Mouse (Mus musculus): ENCODE measurements around the gene Nek1.
"Not testable (repeated sequence)": the region's sequence is repeated elsewhere in the genome, so short reads cannot be mapped to it uniquely, and the experiment has no call there.

The Nek1 gene

DNA sequence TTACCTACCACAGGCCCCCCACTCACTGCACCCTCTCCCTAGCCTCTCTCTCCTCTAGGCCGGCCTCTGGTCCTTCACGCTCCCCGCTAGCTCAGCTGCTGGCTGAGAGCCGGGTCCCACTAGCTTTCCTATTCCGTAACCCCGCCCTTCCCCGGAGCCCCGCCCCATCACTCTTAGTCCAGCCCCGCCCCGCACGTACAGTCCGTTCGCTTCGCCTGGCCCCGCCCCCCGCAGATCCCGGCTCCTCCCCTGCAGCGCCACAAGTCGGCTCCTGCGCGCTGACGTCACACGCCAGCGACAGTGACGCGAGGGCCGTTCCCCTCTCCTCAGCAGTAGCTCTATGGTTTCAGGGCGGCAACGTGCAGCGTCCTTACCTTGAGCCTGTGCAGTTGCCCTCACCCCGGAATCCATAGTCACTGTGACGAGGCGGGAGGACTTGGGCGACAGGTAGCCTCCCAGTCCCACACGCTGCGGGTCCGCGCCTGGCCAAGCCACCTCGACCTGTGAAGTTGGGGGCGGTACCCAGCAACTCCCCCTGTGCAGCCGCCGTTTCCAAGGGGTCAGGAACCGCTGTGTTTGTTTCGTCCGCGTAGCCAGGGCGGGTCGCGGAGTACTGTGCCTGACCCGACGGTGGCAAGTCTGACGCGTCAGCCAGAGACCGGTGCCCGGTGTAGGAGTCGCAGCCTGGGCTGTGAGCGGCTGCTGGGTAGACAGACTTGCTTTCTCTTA lies at the start of gene Nek1:
TSS of gene Nek1 (plus strand) at position 286 of the 729 bp plus-strand sequence.
- DNase-seq: peak; percentile 98

DNA sequence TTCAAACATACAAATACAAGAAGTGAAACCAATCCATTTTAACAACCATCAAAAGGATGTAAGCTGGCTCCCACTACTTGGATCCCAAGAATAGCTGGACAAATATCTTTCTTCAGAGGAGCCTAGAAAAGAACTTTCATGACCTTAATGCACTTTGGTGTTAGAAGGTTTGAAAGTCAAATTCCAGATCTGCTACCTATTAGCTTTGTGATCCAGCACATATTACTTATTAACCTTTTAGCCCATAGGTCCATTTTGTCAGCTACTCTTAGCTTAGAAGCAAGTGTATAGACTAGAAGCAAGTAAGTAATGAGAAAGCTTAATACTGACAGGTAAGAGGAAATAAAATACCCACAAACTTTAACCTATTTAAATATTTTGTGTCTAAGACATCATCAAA lies 45.5 kb upstream of the Nek1 start:
- no peak for DNase-seq

DNA sequence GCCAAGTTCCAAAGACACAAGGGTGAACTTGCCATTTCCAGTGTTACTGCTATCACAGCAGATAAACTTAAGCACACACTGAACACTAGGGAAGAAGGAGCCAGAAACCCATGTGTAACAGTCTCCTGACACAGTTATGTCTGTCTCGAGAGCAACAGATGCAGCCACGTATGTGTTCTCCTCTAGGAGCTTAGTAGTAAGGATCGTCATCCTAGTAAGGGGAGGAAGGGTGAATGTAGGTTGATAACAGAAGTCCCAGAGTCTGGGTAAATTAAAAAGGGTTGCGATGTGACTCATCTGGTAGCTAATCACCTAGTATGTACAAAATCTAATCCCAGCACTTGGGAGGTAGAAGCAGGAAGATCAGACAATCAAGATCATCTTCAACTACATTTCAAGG lies 43.1 kb upstream of the Nek1 start:
- no peak for DNase-seq

DNA sequence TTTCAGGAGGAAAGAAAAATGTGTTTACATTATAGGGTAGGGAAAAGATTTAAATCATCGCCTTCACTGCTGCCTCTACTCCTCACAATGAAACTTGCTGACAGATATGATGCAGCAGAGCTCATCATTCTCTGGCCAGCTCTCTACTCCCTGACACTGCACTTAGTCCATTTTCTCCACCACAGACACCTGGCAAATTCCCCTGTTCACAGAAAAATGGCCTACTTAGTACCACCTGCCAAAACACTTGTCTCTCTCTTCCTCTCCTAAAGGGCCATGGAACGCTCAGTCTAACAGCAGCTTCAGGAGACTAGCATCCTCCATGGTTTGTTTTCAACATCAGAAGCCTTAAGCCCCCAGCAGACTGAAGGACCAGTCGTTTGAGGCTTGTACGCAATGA lies 41.7 kb upstream of the Nek1 start:
- no peak for DNase-seq

DNA sequence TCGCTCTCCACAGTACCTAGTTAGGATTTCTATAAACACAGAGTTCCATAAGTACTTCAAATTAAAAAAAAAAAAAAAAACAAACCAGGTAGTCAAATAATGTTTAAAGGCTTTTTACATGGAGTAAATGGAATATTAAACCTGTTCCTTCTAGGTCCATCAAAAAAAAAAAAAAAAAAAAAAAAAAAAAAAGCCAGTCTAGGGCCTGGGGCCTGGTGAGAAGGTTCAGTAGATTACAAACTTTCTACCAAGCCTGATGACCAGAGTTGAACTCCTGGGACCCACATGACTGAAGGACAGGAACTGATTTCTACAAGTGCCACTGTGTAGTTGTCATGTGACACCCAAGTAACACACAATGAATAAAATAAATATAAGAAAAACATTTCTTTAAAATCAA lies 41.2 kb upstream of the Nek1 start:
- DNase-seq: no peak

DNA sequence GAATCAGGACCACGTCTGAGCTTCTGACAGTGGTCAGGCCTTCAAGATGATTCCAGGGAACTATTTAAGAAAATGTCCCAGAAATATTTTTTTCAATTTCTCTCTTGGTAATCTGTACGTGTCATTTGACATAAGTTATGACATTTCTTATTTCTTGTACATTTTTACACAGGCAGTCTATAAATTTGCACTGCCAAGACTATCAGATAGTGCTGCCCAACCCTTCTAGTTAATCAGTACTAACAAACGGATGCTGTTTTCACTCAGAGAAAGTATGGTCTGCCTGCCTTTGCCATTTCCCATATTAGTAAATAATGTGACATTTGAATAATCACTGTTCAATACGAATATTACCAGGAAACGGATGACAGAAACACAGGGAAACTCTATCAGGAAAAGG lies 40.2 kb upstream of the Nek1 start:
- DNase-seq: no peak

DNA sequence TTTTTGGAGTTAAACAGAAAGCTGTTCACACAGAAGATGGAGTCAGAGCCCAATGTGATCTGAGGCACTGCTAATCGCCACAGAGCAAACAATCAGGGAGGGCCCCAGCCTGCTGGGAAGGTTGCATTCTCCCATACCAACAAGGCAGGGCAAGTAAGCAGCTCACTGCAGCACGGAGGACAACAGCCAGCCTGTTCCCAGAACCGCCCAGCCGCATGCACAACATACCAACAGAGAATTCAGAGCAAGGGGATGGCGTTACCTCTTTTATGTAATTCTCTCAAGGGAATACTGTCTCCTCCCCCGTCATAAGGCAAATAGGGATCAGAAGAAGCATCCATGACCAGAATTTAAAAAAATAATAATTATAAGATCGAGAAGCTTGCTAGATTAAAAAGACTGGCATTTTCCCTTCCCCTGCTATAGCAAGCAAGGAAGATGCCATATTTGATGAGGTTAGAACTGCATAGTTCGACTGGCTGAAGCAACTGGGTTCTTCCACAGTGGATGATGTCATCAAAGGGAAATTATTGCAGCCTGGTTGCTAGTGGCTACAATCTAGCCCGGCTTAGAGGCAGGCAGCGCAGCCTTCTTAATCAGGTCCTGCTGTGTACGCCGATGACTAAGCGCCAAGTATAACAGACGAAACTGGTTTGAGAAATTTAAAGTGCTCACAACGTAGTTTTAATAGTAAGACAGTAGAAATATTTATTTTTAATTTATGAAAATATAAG lies 38.5 kb upstream of the Nek1 start:
- DNase-seq: peak; percentile 87

DNA sequence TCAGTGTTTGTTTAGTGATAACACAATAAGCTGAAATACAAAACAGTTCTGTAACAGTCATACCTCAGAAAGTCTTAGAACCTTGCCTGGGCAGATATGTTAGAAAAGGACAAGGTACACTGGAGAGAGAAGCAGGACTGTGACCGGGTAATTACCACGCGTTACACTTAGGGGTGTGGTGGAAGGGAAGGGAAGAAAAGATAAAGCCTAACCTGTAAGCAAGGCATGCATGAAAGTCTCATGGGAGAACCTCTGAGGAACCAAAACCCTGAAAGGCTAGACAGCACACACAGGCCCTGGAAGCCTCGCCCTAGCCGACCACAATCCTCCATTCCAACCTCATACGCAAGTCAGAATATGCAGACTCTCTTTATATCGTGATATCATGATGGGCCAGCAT lies 36.1 kb upstream of the Nek1 start:
- DNase-seq: no peak

DNA sequence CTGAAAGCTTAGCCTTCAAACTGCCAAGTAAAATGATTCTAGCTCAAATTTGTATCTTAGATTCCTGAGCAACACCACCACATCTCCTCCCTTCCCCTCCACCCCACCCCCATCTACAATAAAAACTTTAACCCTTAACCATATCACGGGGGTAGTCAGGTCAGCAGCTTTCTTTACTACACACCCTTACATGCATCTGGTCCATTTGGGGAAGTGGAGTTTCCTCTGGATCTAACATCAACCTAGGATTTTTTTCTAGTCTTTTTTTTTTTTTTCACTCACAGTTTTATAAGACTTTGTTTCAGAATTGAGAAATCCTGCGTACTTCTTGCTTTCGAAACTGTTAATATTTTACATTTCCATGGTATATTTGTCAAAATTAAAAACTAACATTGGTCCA lies 30.2 kb upstream of the Nek1 start:
- DNase-seq: no peak

DNA sequence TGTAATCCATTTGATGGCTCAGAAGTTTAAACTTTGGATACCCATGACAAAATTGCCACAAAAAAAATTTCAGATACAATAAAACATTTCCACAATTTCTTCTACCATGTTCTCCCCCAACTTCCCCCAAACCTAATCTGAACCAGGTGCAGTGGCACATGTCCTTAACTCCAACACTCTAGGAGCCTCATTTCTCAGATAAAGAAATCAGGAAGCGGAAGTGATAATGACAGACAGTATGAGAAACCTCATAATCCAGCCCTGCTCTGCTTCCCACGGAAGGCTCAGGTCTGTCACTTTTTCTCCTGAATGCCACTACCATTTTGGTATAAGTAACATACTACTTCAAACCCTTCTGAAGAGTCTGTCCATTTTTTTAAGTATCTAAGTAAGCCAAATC lies 29.1 kb upstream of the Nek1 start:
- DNase-seq: no peak

DNA sequence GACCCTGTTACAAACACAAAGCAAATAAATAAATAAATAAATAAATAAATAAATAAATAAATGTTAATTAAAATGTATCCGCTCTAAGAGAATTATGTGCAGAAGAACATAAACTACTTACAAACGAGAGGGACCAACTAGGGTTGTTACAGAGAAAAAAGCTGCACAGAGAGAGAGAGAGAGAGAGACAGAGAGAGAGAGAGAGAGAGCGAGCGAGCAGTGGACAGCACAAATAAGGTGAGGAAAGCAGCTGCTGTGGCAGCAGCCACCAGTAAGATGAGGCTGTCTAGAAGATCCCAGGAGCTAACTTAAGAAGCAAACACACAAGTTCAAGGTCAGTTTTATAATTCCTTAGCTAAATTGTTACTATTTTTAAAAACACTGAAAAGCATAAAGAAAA lies 28.5 kb upstream of the Nek1 start:
- DNase-seq: no peak

DNA sequence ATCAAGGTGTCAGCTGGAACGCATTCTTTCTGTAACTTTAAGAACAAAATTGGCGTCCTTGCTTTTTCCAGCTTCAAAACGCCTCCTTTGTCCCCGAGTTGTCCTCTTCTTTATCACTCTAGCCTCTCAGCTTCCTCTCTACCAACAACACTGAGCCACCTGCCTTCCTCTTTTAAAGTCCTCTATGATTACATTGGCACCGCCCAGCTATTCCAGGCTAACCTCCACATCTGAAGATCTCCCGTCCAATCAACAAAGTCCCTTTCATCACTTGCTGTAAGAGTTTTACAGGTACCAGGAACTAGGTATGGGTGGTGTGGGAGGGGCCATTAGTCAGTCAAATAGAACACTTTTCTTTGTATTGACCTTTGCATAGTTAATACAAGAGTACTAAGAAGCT lies 27.7 kb upstream of the Nek1 start:
- DNase-seq: no peak

DNA sequence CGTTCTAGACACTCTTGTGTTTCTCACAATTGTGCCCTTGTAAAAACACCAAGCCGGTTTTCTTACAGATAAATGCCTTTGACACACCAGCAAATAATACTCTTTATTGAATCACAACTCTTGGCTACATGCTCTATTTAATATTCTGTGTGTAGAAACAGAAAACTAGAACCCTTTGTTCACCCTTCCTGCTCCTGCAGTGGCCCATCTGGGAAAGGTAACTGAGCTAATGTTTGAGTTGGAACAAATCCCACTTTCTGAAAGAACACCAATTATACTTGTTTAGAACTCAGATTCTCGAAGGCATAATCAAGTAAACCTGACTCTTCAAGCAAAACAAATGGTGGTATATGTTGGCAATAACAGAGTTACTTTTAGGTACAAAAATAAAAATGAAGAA lies 27.3 kb upstream of the Nek1 start:
- no peak for DNase-seq

DNA sequence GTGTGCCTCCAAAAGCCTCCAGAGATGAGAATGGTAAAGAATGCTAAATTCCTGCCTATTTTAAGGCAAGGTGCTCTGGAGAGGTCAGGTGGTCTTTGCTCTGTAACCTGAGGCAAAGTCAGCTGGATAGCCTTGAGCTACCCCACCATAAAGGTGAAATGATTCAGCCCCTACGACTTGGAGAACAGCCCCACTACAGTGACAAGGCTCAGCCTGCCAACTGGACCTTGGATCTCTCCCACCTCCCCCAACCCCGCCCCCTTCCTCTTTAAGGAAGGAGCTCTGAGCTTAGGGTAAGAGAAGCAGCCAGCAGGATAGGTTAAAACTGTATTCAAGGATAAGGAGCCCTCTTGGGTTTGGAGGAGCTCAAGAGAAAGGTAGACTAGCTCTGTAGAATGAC lies 23.9 kb upstream of the Nek1 start:
- DNase-seq: no peak

DNA sequence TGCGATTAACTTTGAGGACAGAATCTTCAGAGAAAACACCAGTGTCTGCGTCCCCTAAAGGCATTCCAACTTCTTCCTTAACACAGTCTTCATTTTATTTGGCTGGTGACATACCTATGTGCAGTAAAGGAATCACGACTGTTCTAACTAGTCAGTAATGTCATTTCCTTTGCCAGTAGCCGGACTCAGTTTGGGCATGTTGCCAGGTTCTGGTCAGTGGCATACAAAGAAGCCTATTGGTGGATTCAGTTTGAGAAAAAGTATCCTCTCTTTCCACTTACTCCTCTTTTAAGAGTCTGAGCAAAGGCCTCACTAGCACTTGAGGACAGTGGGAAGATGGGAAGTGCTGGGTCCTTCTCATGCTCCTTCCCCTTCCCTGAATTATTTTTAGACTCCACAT lies 21.2 kb upstream of the Nek1 start:
- DNase-seq: no peak

DNA sequence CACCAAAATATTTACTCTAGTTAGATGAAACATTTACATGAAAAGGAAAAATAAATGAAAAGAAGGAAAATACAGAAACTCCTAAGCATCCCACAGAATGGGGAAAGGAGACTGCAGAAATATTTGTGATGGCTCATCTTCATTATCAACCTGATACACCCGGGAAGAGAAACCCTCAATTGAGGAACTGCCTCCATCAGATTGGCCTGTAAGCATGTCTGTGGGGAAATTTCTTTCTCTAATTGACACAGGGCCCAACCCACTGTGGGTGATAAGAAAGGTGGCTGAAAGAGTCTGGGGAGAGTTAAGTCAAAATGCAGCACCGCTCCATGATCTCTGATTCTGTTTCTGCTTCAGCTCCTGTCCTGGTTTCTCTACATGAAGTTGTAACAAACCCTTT lies 19.5 kb upstream of the Nek1 start:
- no peak for DNase-seq

DNA sequence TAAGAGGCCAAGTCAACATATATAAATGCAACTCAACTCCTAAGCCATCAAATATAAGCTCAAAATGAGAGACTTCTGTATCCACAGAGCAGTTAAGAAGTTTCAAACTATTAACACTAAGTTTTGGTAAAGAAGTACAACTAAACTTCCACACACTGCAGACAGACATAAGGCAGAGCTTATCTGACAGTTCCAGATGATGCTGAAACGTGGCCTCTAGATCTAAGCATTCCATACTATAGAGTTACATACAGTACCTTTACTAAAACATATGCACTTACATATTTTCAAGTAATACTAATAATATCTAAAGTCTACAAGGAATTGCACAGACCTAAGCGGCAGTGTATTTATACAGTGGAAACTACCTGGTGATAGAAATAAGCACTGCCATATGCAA lies 18.2 kb upstream of the Nek1 start:
- no peak for DNase-seq

DNA sequence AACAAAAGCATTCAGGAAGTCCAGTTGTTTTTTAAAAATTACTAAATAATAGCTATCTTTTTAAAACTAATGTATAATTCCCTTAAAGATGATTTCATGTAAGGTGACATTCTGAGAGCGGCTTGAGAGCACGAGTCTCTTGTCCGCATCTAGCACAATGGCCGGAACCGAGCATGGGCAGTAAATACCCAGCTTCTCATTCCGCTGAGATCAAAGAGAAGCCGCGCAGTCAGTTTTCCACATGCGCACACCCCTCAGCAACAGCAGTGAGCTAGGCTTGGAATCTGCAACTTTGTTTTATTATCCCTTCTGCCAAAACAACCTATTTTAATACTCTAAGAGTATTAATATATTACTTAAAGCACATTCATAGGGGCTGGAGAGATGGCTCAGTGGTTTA lies 16.2 kb upstream of the Nek1 start:
- DNase-seq: no peak

DNA sequence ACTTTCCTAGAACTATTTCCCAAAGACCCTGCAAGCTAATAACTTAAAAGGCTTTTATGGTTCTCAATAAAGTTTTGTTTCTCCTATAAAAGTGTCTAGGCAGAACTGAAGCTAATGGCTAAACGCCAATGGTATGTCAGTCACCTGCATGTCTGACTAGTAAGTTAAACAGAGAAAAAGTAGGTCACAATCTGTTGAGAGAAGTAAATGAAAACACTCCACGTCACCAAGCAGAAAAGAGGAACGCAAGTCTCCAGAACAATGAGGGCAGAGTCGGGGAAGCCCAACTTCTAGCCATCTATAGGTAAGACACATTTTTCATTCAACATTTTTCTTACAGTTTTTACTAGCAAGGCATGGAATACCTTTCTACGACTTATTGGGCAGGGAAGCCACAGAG lies 14.5 kb upstream of the Nek1 start:
- DNase-seq: no peak

DNA sequence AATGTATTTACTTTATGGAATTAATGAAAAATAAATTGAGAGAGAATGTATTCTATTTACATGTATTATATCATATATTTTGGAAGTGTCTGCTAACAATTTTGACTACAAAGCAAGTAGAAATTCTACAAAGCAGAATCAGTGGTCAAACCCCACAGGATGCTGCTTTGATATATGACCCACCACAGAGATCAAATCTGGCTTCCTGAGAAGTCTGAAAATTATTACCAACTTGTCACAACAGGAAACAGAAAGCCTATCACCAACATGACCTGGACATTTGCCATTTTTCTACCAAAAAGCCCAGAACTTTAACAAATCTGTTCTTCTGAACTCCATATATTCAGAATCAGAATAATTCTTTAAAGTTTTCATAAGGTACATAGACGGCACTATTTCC lies 11.6 kb upstream of the Nek1 start:
- no peak for DNase-seq

DNA sequence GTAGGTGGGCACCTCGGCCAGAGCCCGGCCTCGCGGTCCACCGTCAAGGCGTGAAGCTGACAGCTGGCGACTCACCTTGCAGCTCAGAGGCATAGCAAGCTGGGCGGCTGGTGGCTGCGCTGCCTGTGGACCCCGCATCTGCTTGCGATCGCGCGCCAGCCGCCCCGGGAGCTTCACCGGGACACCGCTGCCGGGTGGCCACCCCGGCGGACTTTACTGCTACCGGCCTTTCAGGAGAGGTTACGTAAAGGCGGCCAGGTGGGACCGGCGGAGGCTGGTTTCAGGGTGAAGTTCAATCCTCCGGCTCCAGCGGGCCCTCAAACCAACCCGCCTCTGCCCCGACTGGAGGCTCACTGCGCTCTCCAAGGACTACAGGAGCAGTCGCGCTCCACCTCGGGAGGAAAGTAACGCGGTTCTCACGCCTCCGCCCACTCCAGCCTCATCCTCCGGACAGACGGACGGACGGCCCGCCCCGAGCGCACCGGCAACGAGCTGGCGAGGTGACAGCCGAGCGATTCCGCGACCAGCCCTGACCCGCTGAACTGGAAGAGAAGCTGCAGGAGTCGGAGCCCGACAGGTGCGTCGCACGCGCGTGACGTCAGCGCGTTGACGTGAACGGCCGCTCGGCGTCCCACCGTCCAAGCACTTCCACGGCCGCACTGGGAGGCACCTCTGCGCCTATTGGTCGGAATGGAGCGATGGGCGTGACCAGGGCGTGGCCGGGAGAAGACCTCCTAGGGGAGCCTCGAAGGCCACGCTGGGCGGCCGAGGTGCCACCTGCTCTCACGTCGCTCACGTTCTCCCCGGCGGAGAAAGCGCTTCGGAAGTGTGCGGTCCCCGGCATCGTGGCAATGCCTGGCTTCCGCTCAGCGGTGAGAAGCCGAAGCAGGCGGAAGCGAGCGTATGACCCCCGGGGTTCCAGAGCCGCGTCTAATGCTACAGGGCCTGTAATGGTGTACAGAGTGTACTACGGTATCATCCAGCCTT lies 10.0 kb upstream of the Nek1 start, which contains the start of gene Clcn3:
TSS of gene Clcn3 (minus strand) at position 600 of the 987 bp plus-strand sequence.
- DNase-seq: peak; percentile 98

DNA sequence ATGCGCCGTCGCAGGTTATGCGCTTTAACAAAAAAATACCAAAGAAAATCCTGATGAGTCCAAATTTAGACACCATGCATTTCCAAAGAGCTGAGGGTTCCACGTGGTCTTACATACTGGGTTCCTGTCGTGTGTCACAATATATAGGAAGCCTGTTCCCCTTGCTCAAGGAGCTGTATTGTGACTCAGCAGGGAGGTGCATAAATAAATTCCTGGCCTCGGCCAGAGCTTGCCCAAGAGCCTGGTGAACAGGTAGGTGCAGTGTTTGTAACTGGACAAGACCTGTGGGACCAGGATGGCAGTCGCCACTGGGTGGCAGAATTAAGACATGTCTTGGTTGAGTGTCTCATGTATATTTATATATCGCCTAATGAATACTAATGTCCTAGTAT lies 9.3 kb upstream of the Nek1 start:
- DNase-seq: peak; percentile 48

DNA sequence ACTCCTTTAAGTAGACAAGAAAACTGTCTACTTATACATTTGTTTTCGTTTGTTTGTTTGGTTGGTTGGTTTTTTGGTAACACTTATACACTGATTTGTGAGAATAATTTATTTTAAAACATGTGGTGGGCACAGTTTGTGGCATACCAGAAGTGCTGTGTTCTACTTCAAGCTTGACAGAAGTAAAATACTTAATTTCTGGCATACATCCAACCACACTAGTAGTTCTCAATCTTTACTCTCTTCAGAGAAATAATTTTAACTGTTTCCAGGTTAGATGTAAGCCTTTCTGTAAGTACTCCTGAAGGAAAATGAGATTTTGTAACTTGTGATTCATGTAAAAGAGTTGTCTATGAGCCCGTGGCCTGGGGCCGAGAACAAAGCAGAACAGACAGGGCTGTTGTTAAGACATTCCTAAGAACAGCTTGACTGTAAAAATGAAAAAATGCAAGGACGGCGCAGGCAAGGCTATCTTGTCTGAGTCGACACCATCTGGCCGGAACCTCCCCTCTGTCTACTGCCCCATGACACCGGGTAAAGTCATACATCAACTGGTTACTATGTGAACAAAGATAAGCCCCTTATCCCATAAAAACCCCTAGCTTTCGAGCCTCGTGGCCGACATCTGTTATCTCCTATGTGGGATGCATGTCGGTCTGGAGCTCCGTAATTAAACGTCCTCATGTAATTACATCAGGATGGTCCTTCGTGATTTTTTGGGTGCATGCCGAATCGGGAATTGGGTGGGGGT lies 8.6 kb upstream of the Nek1 start:
- DNase-seq: not testable (repeated sequence)

Data from right cerebral cortex, adult 18-20 months (tissue).